Mouse (Mus musculus) neural tube, embryonic 13.5 days (tissue): Measurements from ENCODE around the gene D17Wsu92e. TPM values are rescaled to one million over a fixed set of nuclear protein-coding genes. Genes with fewer than 3 reads are reported as not detected.

Experiments used
- ATAC-seq: fragments of 200-750 bp; cut with Nextera tagmentation; 2 replicates; pipeline ENCODE4 v1.8.0; 2017; ENCODE audit warnings: low read depth, mild to moderate bottlenecking, moderate TSS enrichment, moderate library complexity
- H3K27ac ChIP-seq: fragments of 300-500 bp; sonication (generic); replicated peaks from 2 replicates; pipeline ENCODE4 v1.5.1; 2015; ENCODE audit warnings: moderate library complexity, mild to moderate bottlenecking, inconsistent platforms
- H3K27me3 ChIP-seq: fragments of 300-500 bp; sonication (generic); 2 replicates; pipeline ENCODE4 v1.6.1; 2015; ENCODE audit warnings: mild to moderate bottlenecking, inconsistent platforms
- H3K36me3 ChIP-seq: fragments of 300-500 bp; sonication (generic); 2 replicates; pipeline ENCODE4 v1.6.1; 2015; ENCODE audit warnings: mild to moderate bottlenecking, inconsistent platforms
- H3K4me1 ChIP-seq: fragments of 300-500 bp; sonication (generic); replicated peaks from 2 replicates; pipeline ENCODE4 v1.6.1; 2015; ENCODE audit warnings: inconsistent platforms
- H3K4me2 ChIP-seq: fragments of 300-500 bp; sonication (generic); 2 replicates; pipeline ENCODE4 v1.6.1; 2015; ENCODE audit warnings: inconsistent platforms, mild to moderate bottlenecking, moderate library complexity
- H3K4me3 ChIP-seq: fragments of 300-500 bp; sonication (generic); 2 replicates; pipeline ENCODE4 v1.5.1; 2015; ENCODE audit warnings: mild to moderate bottlenecking, inconsistent platforms
- H3K9ac ChIP-seq: fragments of 300-500 bp; sonication (generic); 2 replicates; pipeline ENCODE4 v1.6.1; 2015; ENCODE audit warnings: moderate library complexity, mild to moderate bottlenecking, inconsistent platforms
- H3K9me3 ChIP-seq: fragments of 300-500 bp; sonication (generic); 2 replicates; pipeline ENCODE4 v1.6.1; 2016; ENCODE audit warnings: inconsistent platforms
- WGBS: fragments of 180-500 bp; shearing (Covaris S2); methylation state at CpG from one replicate; pipeline ENCODE4 v1.1.7; 2015; 5-methylcytosine and 5-hydroxymethylcytosine counted together
- polyA plus RNA-seq: library from polyadenylated mRNA; unstranded; fragments of >200 nt; fragmentation: Nextera tagmentation; extraction: Ambion mirVana; gene quantifications from 2 replicates; pipeline ENCODE4 v1.2.1, GENCODE M21; 2015

D17Wsu92e gene
- polyA plus RNA-seq, result 9.2 and 10.0 TPM in 2 replicates

DNA sequence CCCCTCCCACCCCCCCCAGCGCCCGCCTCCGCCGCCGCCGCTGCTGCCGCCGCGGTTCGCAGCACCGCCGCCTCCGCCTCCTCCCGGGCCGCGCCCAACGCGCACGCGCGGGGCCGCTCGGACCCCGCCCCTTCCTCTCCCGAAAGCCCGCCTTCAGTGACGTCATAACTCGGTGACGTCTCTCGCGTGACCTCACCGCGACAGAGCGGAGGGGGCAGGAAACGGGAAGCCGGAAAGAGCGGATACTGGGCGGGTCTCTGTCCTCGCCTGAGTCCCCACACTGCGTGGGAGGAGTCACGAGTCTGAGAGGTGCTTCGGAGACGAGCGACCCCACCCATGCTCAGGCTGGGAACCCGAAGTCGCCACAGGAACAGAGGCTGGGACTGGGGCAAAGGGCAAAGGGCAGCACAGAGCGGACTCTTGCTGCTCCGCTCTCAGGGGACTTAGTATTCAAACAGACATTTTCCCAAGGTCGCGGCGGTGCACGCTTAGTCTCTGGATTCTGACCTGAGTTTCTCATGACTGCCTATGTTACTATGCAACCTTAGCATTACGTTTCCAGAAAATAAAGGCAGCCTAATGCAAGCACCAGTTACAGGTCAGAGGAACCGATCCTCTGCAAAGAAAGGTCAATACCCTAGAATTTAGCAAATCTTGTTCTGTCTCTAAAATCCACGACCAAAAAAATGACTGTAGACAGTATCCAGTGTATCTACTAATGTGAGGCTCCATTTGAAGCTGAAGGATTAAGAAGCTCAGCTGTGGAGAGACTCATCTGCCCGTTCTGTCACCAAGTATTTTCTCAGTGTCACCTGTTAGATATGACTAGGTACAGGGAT, at the start of gene D17Wsu92e:
Gene D17Wsu92e (minus strand): TSS at position 81 of the 839 bp plus-strand sequence.
- peak within 1 kb of the TSS; percentile 99 for H3K4me3 ChIP-seq
- peak within 1 kb of the TSS; percentile 96 for H3K9ac ChIP-seq
- H3K9me3 ChIP-seq, result no peaks in the 10 kb centered on the region
- peaks cover 34% of the 10 kb centered on the region for H3K4me1 ChIP-seq
- peak; percentile 97 for ATAC-seq
- WGBS, result 3% methylated on average over 35 of the region's 56 CpGs
- no peaks in the 10 kb centered on the region for H3K36me3 ChIP-seq
- H3K27ac ChIP-seq, result peak within 1 kb of the TSS; percentile 90
- peak within 1 kb of the TSS; percentile 94 for H3K4me2 ChIP-seq
- H3K27me3 ChIP-seq, result no peaks in the 10 kb centered on the region

DNA sequence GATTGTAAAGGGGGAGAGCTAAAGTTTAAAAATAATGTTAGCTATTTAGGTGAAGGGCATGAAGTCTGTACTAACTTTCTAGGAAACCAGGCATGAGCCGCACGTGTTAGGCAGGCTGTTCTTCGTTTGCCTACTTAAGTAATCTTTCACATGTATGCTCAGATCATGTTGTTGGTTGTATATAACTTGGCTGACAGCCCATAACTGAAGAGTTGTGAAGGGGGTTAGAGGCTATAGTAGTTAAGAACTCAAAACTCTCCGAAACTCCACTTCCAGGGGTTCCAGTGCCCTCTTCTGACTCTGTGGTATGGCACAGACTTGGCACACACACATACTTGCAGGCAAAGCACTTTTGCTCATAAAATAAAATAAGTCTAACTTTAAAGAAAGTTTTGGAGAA, 46.3 kb upstream of the D17Wsu92e start:
- Histone ChIP-seq H3K9me3 (no peaks in the 10 kb centered on the region), H3K36me3 (no peaks in the 10 kb centered on the region), H3K4me3 (no peak overlapping the region), H3K4me1 (no peaks in the 10 kb centered on the region), H3K27me3 (no peaks in the 10 kb centered on the region), H3K4me2 (no peak overlapping the region), H3K9ac (no peak overlapping the region), H3K27ac (no peak overlapping the region)
- WGBS, result 93% methylated on average over 4 of the region's 4 CpGs
- ATAC-seq, result no peak

DNA sequence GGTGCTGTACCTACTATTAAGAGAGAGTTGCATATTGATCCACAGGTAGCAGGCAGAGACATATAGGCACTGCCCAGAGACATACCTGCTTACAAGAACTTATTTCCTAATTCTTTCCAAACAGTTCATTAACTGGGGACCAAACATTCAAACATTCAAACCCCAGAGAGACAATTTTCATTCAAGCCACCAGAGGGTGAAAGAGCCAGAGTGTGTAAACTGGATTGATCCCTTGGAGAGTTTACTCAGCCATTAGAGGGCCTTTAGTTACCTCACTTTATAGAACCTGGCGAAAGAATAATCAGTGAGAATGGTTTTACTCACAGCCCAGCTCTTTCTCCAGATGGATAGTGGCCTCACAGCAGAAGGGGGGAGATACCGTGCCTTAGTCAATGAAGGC, 45.0 kb upstream of the D17Wsu92e start:
- Histone ChIP-seq H3K9ac (no peak overlapping the region), H3K27me3 (no peaks in the 10 kb centered on the region), H3K9me3 (no peaks in the 10 kb centered on the region), H3K4me3 (no peak overlapping the region), H3K4me2 (no peak overlapping the region), H3K36me3 (no peaks in the 10 kb centered on the region), H3K27ac (no peak overlapping the region), H3K4me1 (peaks cover 9% of the 10 kb centered on the region; the same call in 1 of the 2 replicates)
- WGBS, result 65% methylated on average over 2 of the region's 2 CpGs
- ATAC-seq, result no peak

DNA sequence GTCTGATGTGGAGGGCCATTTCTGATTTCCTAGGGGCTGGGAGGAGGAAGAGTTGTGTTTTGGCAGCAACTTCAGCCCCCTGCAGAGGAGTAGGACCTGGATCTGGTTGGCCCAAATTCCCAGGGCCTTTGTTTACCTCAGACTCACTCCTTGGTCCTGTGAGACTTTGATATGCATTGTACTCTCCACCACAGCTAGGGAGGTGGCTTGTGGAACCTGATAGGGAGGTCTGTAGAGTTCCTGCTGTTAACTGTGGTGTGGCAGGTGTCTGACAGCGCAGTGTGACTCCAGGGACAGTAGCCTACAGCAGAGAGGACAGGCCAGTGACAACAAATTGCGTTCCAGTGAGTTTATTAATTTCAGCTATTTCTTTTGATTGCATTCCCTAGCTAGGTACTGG, 38.7 kb upstream of the D17Wsu92e start:
- ATAC-seq, result no peak
- H3K9ac ChIP-seq, result no peak overlapping the region
- peaks cover 41% of the 10 kb centered on the region for H3K4me1 ChIP-seq
- H3K9me3 ChIP-seq, result no peaks in the 10 kb centered on the region
- 36% methylated on average over 2 of the region's 2 CpGs for WGBS
- no peak overlapping the region for H3K4me3 ChIP-seq
- no peak overlapping the region for H3K27ac ChIP-seq
- H3K36me3 ChIP-seq, result peaks cover 6% of the 10 kb centered on the region
- H3K4me2 ChIP-seq, result peak overlapping the region; percentile 89; the same call in 1 of the 2 replicates
- no peaks in the 10 kb centered on the region for H3K27me3 ChIP-seq

DNA sequence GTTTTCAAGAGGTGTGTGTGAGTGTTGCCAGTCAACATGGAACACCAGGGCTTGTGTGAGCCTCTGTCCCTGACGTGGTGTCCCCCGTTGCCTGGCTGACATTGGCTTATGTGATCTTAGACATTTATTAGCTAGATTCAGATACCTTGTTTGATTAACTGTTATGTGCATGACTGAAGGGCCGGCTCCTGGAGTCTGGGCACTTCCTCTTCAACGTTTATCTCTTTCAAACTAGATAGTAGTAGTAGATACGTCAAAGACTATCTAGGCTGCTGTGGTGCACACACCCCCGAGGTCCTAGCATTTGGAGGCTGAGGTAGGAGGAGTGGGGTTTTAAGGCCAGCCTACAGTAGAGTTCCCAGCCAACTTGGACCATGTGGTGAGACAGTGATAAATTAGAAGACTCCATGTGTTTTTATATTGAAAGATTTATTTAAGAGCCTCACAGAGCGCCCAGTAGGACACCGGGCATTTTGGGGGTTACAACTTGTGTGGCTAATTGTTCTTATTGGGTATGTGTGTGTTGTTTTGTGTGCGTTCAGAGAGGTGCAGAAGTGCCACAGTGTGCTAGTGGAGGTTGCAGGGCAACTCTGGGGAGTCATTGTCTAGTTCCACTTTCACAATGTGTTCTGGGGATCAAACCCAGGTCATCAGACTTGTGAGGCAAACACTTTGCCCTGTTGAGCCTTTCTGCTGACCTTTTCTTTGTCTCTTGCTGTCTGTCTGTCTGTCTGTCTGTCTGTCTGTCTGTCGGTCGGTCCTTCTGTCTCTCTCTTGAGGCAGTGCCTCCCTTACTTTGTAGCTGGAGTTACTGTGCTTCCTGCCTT, 37.4 kb upstream of the D17Wsu92e start:
- Histone ChIP-seq H3K27ac (peak overlapping the region; percentile 87; the same call in 1 of the 2 replicates), H3K36me3 (peaks cover 19% of the 10 kb centered on the region), H3K9me3 (no peaks in the 10 kb centered on the region), H3K4me2 (peak overlapping the region; percentile 89), H3K4me3 (peak overlapping the region; percentile 90), H3K27me3 (no peaks in the 10 kb centered on the region), H3K4me1 (peaks cover 41% of the 10 kb centered on the region), H3K9ac (peak overlapping the region; percentile 91)
- no peak for ATAC-seq
- WGBS, result 45% methylated on average over 11 of the region's 11 CpGs

DNA sequence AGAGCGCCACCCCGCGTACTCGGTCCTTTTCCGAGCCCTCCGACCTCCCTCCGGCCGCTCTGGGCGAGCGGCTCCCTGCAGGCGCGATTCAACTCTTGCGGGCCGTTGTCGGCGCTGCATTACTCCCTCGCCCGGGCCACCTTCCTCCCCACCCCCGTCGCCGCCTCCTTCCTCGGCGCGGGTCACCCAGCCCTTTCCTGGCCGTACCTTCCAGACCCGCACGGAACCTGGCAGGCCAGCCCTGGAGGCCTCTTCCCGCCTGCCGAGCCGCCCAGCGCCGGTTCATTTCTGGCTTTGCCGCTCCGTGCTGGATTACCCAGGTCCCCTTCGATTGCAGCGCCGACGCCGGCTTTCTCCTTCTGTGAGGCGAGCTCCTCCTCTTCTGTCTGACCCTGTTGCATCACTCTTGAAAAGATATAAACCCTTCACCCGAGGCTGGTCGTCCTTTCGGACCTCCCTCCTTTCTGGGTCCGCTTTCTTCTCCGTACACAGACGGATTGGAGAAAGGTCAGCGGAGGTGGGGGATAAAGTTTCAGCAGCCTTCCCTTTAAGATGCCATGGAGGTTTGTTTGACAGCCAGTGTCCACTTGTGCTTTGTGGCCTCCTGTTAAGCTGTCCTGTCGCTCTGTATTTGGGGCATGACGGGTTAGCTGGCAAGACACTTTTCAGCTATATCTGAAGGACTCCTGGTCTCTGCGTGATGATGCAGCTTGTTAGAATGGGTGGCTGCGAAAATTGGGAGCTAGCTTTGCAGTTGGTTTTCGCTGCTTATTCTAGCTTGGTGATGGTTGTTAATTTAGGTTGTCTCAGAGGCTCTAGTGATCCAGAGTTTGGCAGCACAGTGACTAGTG, 36.6 kb upstream of the D17Wsu92e start:
- WGBS, result 2% methylated on average over 52 of the region's 52 CpGs
- Histone ChIP-seq H3K9me3 (no peaks in the 10 kb centered on the region), H3K27me3 (no peaks in the 10 kb centered on the region), H3K27ac (peak overlapping the region; percentile 87), H3K4me1 (peaks cover 41% of the 10 kb centered on the region), H3K36me3 (peaks cover 27% of the 10 kb centered on the region), H3K4me3 (peak overlapping the region; percentile 90), H3K9ac (peak overlapping the region; percentile 91), H3K4me2 (peak overlapping the region; percentile 89)
- ATAC-seq, result peak; percentile 78

DNA sequence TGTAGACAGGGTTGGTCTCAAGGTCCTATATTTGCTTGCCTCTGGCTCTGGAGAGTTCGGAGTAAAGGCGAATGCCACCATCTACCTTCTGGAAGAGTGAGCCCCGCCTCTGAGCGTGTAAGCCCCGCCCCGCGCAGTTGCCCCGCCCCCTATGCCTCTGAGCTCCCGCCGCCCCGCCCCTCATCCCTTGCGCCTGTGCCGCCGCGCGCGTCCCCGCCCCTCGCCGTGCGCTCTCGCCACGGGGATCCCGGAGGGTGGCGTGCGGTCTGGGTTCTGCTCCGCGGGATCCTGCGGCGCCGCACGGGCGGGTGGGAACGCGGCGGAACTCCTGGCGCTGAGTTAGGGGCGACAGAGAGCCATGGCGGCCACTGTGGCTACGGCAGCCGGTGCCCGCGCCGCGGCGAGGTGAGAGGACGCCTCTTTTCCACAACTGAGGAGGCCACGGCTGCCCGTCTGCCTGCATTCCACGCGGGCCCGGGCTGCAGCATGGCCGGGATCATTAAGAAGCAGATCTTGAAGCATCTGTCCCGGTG, 35.9 kb upstream of the D17Wsu92e start, which contains the start of gene Uhrf1bp1:
Gene Uhrf1bp1 (plus strand): TSS at position 177 of the 533 bp plus-strand sequence.
- Histone ChIP-seq H3K4me2 (peak within 1 kb of the TSS; percentile 89), H3K4me3 (peak within 1 kb of the TSS; percentile 90), H3K27me3 (no peaks in the 10 kb centered on the region), H3K27ac (peak within 1 kb of the TSS; percentile 87), H3K4me1 (peaks cover 40% of the 10 kb centered on the region), H3K36me3 (peaks cover 31% of the 10 kb centered on the region), H3K9me3 (no peaks in the 10 kb centered on the region), H3K9ac (peak within 1 kb of the TSS; percentile 91)
- peak; percentile 88 for ATAC-seq
- WGBS, result under 1% methylated on average over 54 of the region's 54 CpGs

DNA sequence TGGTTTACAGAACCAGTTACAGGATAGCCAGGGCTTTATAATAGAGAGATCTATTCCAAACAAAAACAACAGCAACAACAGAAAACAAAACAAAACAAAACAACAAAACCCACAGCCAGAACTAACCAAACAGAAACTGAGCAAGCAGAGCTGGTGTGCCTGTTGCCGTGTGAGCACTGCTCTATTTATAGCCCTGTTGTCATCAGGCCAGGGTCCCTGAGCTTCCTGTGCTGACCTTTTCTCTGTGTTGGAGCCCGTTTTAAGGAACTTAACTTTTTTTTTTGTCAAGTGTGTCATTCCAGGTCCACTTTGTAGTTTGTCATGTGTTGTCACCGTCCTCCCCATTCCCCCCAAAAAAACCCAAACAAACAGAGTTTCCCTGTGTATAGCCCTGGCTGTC, 30.6 kb upstream of the D17Wsu92e start:
- Histone ChIP-seq H3K4me2 (no peak overlapping the region), H3K4me1 (no peaks in the 10 kb centered on the region), H3K27me3 (no peaks in the 10 kb centered on the region), H3K9ac (no peak overlapping the region), H3K27ac (no peak overlapping the region), H3K36me3 (peaks cover 84% of the 10 kb centered on the region), H3K4me3 (no peak overlapping the region), H3K9me3 (no peaks in the 10 kb centered on the region)
- ATAC-seq, result no peak
- WGBS, result 80% methylated on average over 3 of the region's 3 CpGs

DNA sequence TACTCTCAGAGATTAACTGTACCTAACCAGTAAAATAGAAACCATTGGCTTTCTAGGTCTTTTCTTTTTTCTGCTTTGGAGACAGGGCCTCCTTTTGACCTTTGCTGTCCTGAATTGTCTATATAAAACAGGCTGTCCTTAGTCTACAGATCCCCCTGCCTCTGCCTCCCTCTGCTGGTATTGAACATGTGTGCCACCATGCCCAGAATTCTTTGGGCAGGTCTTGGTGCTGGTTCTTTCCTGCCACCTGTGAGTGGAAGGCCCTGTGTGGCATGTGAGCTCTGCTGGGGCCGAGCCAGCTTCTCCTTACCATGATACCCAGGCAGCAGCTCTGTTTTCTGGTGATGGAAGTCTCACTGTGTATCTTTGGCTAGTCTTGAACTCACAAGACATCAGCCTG, 27.9 kb upstream of the D17Wsu92e start:
- Histone ChIP-seq H3K9me3 (no peaks in the 10 kb centered on the region), H3K4me3 (no peak overlapping the region), H3K4me2 (no peak overlapping the region), H3K9ac (no peak overlapping the region), H3K36me3 (peaks cover 95% of the 10 kb centered on the region), H3K27ac (no peak overlapping the region), H3K27me3 (no peaks in the 10 kb centered on the region), H3K4me1 (no peaks in the 10 kb centered on the region)
- WGBS, result 95% methylated on average over 1 of the region's 1 CpGs
- no peak for ATAC-seq

DNA sequence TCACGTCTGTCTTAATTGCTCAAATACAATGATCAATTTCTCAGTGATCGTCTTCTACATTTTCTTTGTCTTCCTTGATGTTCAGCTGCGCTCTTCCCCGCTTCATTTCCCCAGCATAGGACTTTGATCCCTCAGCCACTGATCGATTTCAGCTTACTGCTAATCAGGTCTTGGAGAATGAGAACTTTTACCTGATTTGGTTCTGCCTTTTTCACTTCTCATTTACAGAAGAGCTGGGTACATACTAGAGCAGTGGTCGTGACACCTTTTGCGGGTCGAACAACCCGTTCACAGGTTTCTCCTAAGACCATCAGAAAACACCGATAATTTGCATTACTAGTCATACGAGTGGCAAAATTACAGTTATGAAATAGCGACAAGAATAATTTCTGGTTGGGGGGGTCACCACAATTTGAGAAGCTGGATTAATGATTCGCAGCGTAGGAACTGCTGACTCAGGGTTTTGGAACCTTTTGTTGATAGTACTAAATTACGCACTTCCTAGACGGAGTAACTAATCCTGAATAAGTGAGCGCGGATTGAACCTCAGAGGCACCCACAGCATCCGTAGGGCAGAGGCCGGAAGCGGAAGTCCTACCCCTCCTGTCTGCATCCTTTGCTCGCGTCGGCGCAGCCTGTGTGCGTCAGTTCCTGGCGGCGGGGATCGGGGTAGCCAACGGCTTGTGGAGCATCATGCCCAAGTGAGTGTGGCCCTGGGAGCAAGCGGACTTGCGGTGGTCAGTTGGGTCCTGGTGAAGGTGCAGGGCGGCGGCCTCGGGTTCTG, 19.2 kb upstream of the D17Wsu92e start:
- WGBS, result 3% methylated on average over 35 of the region's 35 CpGs
- Histone ChIP-seq H3K9me3 (no peaks in the 10 kb centered on the region), H3K27ac (peak overlapping the region; percentile 67), H3K27me3 (peaks cover 15% of the 10 kb centered on the region), H3K4me1 (peaks cover 19% of the 10 kb centered on the region), H3K4me2 (peak overlapping the region; percentile 73), H3K9ac (peak overlapping the region; percentile 85), H3K4me3 (peak overlapping the region; percentile 85), H3K36me3 (peaks cover 26% of the 10 kb centered on the region)
- ATAC-seq, result peak; percentile 98
